Mouse (Mus musculus) heart, embryonic 14.5 days (tissue): ENCODE measurements around the gene Lamc2. TPM values are rescaled to one million over a fixed set of nuclear protein-coding genes. Genes with fewer than 3 reads are reported as not detected.

Source experiments
- ATAC-seq: fragments of 200-750 bp; cut with Nextera tagmentation; 2 replicates; pipeline ENCODE4 v1.8.0; 2017; ENCODE audit warnings: low read depth, moderate TSS enrichment; ENCODE audit not compliant: insufficient number of reproducible peaks, insufficient read depth, low FRiP score
- H3K27ac ChIP-seq, 2 experiments: fragments of 200-500 bp in 1 of 2; fragments of 300-500 bp in 1 of 2; sonication (generic) in 1 of 2; replicated peaks in 1 of 2; 2 replicates each; pipeline ENCODE4 v1.5.1; 2012 to 2014; ENCODE audit warnings: low read depth in 2 of 2, low read length in 2 of 2, control low read depth in 1 of 2, mild to moderate bottlenecking in 1 of 2, mixed read lengths in 1 of 2; ENCODE audit not compliant: control insufficient read depth in 1 of 2, insufficient read depth in 1 of 2
- H3K27me3 ChIP-seq: fragments of 300-500 bp; sonication (generic); 2 replicates; pipeline ENCODE4 v1.6.1; 2014; ENCODE audit warnings: mild to moderate bottlenecking, low read length, control low read depth; ENCODE audit not compliant: control insufficient read depth, insufficient read depth
- H3K36me3 ChIP-seq: fragments of 300-500 bp; sonication (generic); 2 replicates; pipeline ENCODE4 v1.6.1; 2014; ENCODE audit warnings: mild to moderate bottlenecking, control low read depth, low read length, mixed read lengths; ENCODE audit not compliant: control insufficient read depth, insufficient read depth
- H3K4me1 ChIP-seq, 2 experiments: fragments of 200-500 bp in 1 of 2; fragments of 300-500 bp in 1 of 2; sonication (generic) in 1 of 2; 2 replicates each; pipeline ENCODE4 v1.6.1; 2012 to 2014; ENCODE audit warnings: low read length in 2 of 2, control low read depth in 1 of 2, mixed read lengths in 1 of 2; ENCODE audit not compliant: control insufficient read depth in 2 of 2, insufficient read depth in 2 of 2
- H3K4me2 ChIP-seq: fragments of 300-500 bp; sonication (generic); 2 replicates; pipeline ENCODE4 v1.6.1; 2014; ENCODE audit warnings: mild to moderate bottlenecking, low read length
- H3K4me3 ChIP-seq, 2 experiments: fragments of 200-500 bp in 1 of 2; fragments of 300-500 bp in 1 of 2; sonication (generic) in 1 of 2; 2 replicates each; pipeline ENCODE4 v1.5.1; 2012 to 2014; ENCODE audit warnings: low read length in 2 of 2, mild to moderate bottlenecking in 2 of 2, control low read depth in 1 of 2, low read depth in 1 of 2, moderate library complexity in 1 of 2; ENCODE audit not compliant: control insufficient read depth in 1 of 2, insufficient read depth in 1 of 2
- H3K9ac ChIP-seq: fragments of 300-500 bp; sonication (generic); 2 replicates; pipeline ENCODE4 v1.6.1; 2014; ENCODE audit warnings: mild to moderate bottlenecking, low read length
- H3K9me3 ChIP-seq: fragments of 300-500 bp; sonication (generic); 2 replicates; pipeline ENCODE4 v1.6.1; 2016; ENCODE audit warnings: low read length, control low read depth; ENCODE audit not compliant: control insufficient read depth
- WGBS: fragments of 180-500 bp; shearing (Covaris S2); extraction: QIAGEN DNeasy Blood & Tissue Kit; methylation state at CpG from one replicate; pipeline ENCODE4 v1.1.7; 2014; 5-methylcytosine and 5-hydroxymethylcytosine counted together
- polyA plus RNA-seq: library from polyadenylated mRNA; unstranded; fragments of >200 nt; fragmentation: Nextera tagmentation; extraction: Ambion mirVana; gene quantifications from 2 replicates; pipeline ENCODE4 v1.2.1, GENCODE M21; 2014

Lamc2 gene
- polyA plus RNA-seq, 1 experiment from 2014 or later = 10.5 TPM

GRCm38 (mm10) chr1:153192945-153193344 is 6.7 kb upstream of the Lamc2 start:
- H3K4me1 ChIP-seq = peaks cover 8 to 22% of the 10 kb centered on the region in 2 experiments
- no peak for ATAC-seq
- no peaks in the 10 kb centered on the region for H3K36me3 ChIP-seq
- 83% methylated on average over 6 of the region's 6 CpGs for WGBS
- H3K27me3 ChIP-seq = no peaks in the 10 kb centered on the region
- no peak overlapping the region for H3K9ac ChIP-seq
- no peaks in the 10 kb centered on the region for H3K9me3 ChIP-seq
- H3K27ac ChIP-seq = peak overlapping the region; percentile 23 to 94; a peak in 2 of 4 replicates
- no peak overlapping the region for H3K4me3 ChIP-seq
- no peak overlapping the region for H3K4me2 ChIP-seq

- H3K36me3 ChIP-seq = no peaks in the 10 kb centered on the region
- peak overlapping the region; percentile 94 to 95 for H3K27ac ChIP-seq
- ATAC-seq = no peak
- H3K27me3 ChIP-seq = no peaks in the 10 kb centered on the region
- H3K4me2 ChIP-seq = peak overlapping the region; percentile 44; the same call in 1 of the 2 replicates
- 87% methylated on average over 4 of the region's 4 CpGs for WGBS
- peaks cover 8 to 25% of the 10 kb centered on the region in 2 experiments for H3K4me1 ChIP-seq
- peak overlapping the region; percentile 50 for H3K9ac ChIP-seq
- H3K4me3 ChIP-seq = no peak overlapping the region
- no peaks in the 10 kb centered on the region for H3K9me3 ChIP-seq
Observed at GRCm38 (mm10) chr1:153192379-153192778, 6.1 kb upstream of the Lamc2 start.

DNA sequence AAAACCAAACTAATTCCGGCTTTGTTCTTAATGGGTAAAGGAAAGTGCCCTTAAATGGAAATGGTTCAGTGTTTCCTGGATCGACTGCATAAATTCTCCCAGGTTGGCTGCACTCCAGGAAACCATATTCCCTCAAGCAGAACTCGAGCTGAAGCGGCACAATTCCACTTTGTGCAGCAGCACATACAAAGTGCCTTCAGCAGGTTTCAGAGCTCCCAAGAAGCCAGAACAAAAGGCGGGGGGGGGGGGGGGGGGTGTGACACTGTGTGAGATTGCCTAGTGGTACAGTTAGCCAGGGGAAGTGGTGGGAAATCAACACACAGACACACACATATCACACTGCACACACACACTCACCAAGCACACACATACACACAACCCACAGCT is 5.7 kb upstream of the Lamc2 start:
- no peaks in the 10 kb centered on the region for H3K27me3 ChIP-seq
- peaks cover 8 to 29% of the 10 kb centered on the region in 2 experiments for H3K4me1 ChIP-seq
- H3K9me3 ChIP-seq = no peaks in the 10 kb centered on the region
- ATAC-seq = peak; percentile 14; the same call in 1 of the 2 replicates
- no peaks in the 10 kb centered on the region for H3K36me3 ChIP-seq
- H3K27ac ChIP-seq = peak overlapping the region; percentile 94 to 95
- H3K9ac ChIP-seq = peak overlapping the region; percentile 50
- WGBS = 8% methylated on average over 5 of the region's 5 CpGs
- H3K4me2 ChIP-seq = peak overlapping the region; percentile 44
- H3K4me3 ChIP-seq = no peak overlapping the region

GRCm38 (mm10) chr1:153191237-153191942 is 5.1 kb upstream of the Lamc2 start:
- Histone ChIP-seq H3K9ac (peak overlapping the region; percentile 50; the same call in 1 of the 2 replicates), H3K27ac (peak overlapping the region; percentile 94 to 95), H3K27me3 (no peaks in the 10 kb centered on the region), H3K4me2 (peak overlapping the region; percentile 44), H3K4me3 (no peak overlapping the region), H3K36me3 (no peaks in the 10 kb centered on the region), H3K9me3 (no peaks in the 10 kb centered on the region), H3K4me1 (peaks cover 10 to 30% of the 10 kb centered on the region in 2 experiments)
- 32% methylated on average over 15 of the region's 15 CpGs for WGBS
- no peak for ATAC-seq

GRCm38 (mm10) chr1:153188081-153188480 is 1.8 kb upstream of the Lamc2 start:
- no peak overlapping the region for H3K9ac ChIP-seq
- H3K4me2 ChIP-seq = no peak overlapping the region
- H3K4me3 ChIP-seq = no peak overlapping the region
- H3K27ac ChIP-seq = no peak overlapping the region
- H3K36me3 ChIP-seq = no peaks in the 10 kb centered on the region
- peaks cover 15 to 44% of the 10 kb centered on the region in 2 experiments for H3K4me1 ChIP-seq
- no peaks in the 10 kb centered on the region; the same call in 1 of the 2 replicates for H3K27me3 ChIP-seq
- WGBS = 28% methylated on average over 3 of the region's 3 CpGs
- 0 out of 2 replicates have a peak, but pooled peaks have one; percentile 14 for ATAC-seq
- H3K9me3 ChIP-seq = no peaks in the 10 kb centered on the region

DNA sequence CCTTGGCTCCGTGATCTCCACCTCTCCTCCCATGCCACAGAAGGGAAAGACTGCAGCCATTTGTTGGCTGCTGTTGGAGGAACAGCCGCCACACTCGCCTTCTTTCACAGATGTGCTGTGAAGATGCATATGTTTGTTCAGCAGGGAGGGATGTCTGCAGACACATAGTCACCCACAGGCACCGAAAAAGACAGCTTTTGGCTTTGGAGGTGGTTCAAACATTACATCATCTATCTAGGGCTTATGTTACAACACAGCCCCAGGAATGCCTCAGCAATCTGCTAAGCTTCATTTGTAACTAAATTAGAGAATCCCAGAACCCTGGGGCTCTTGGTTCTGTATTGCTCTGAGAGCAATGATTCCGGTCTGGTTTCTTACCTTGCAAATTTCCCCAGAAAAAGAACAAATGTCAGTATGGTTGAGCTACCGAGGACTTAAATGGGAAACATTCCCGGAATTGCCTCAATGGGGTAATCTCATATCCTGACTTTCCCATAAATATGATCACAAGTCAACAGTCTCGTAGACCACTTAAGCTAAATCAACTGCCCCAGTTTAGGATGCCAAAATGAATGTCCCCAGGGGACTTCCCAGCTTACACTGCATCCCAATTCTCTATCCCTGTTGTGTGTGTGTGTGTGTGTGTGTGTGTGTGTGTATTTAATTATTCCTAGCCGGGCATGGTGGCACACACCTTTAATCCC is 5.5 kb downstream of the Lamc2 start:
- peak overlapping the region; percentile 41 to 48; a peak in 3 of 4 replicates for H3K27ac ChIP-seq
- ATAC-seq = no peak
- 47% methylated on average over 9 of the region's 9 CpGs for WGBS
- no peak overlapping the region for H3K4me3 ChIP-seq
- H3K27me3 ChIP-seq = no peaks in the 10 kb centered on the region; the same call in 1 of the 2 replicates
- H3K36me3 ChIP-seq = no peaks in the 10 kb centered on the region
- H3K4me2 ChIP-seq = no peak overlapping the region
- peaks cover 4 to 18% of the 10 kb centered on the region in 2 experiments for H3K4me1 ChIP-seq
- no peaks in the 10 kb centered on the region for H3K9me3 ChIP-seq
- no peak overlapping the region for H3K9ac ChIP-seq

- no peak overlapping the region for H3K4me2 ChIP-seq
- peaks cover 4 to 15% of the 10 kb centered on the region in 2 experiments for H3K4me1 ChIP-seq
- 68% methylated on average over 4 of the region's 4 CpGs for WGBS
- peak overlapping the region; percentile 41 to 48; a peak in 3 of 4 replicates for H3K27ac ChIP-seq
- H3K36me3 ChIP-seq = no peaks in the 10 kb centered on the region
- no peaks in the 10 kb centered on the region; the same call in 1 of the 2 replicates for H3K27me3 ChIP-seq
- H3K9me3 ChIP-seq = no peaks in the 10 kb centered on the region
- no peak overlapping the region for H3K9ac ChIP-seq
- ATAC-seq = no peak
- H3K4me3 ChIP-seq = no peak overlapping the region
Observed at GRCm38 (mm10) chr1:153180160-153180559, 6.1 kb downstream of the Lamc2 start.
